Mouse (Mus musculus) cortical plate, adult 2 months (tissue): ENCODE results near the gene Brat1. TPM values are rescaled to one million over a fixed set of nuclear protein-coding genes. Genes with fewer than 3 reads are reported as not detected.

Source experiments
- H3K27ac ChIP-seq: fragments of 200-500 bp; 2 replicates; pipeline ENCODE4 v1.5.1; 2012; ENCODE audit warnings: low read length, control low read depth, inconsistent platforms; ENCODE audit not compliant: insufficient read depth
- H3K4me1 ChIP-seq: fragments of 200-500 bp; 2 replicates; pipeline ENCODE4 v1.6.1; 2011; ENCODE audit warnings: low read length; ENCODE audit not compliant: control insufficient read depth, insufficient read depth
- H3K4me3 ChIP-seq: fragments of 200-500 bp; 2 replicates; pipeline ENCODE4 v1.5.1; 2011; ENCODE audit warnings: mild to moderate bottlenecking, low read length, control low read depth; ENCODE audit not compliant: insufficient read depth
- CTCF ChIP-seq: fragments of 200-500 bp; IDR thresholded peaks from 2 replicates; pipeline ENCODE4 v1.5.1; 2011; ENCODE audit warnings: mild to moderate bottlenecking, control low read depth, low read length; ENCODE audit not compliant: insufficient read depth; ENCODE audit errors: extremely low read depth
- POLR2A ChIP-seq: fragments of 200-500 bp; IDR thresholded peaks from 2 replicates; pipeline ENCODE4 v1.6.1; 2011; ENCODE audit warnings: mild to moderate bottlenecking, low read length, control low read depth; ENCODE audit not compliant: insufficient read depth; ENCODE audit errors: extremely low read depth
- polyA plus RNA-seq: library from polyadenylated mRNA; depleted of rRNA; stranded (reverse); fragments of >200 nt; gene quantifications from 2 replicates; pipeline ENCODE4 v1.2.3, GENCODE M21; 2012; rRNA removed

Brat1 gene
- polyA plus RNA-seq, 1 experiment, result 25.5 TPM

GRCm38 (mm10) chr5:140758864-140759263, 54.1 kb downstream of the Brat1 start:
- TF ChIP-seq POLR2A (no peak), CTCF (no peak)
- Histone ChIP-seq H3K27ac (no peak overlapping the region), H3K4me3 (no peak overlapping the region), H3K4me1 (peaks cover 2% of the 10 kb centered on the region; the same call in 1 of the 2 replicates)

- TF ChIP-seq CTCF (no peak), POLR2A (no peak)
- no peak overlapping the region for H3K27ac ChIP-seq
- H3K4me1 ChIP-seq, result no peaks in the 10 kb centered on the region; the same call in 1 of the 2 replicates
- no peak overlapping the region for H3K4me3 ChIP-seq
These were observed 57.7 kb downstream of the Brat1 start for GRCm38 (mm10) chr5:140762540-140762939.

GRCm38 (mm10) chr5:140764921-140765613, 60.3 kb downstream of the Brat1 start:
- TF ChIP-seq CTCF (no peak), POLR2A (no peak)
- Histone ChIP-seq H3K4me3 (no peak overlapping the region), H3K27ac (0 out of 2 replicates have a peak overlapping the region, but pooled peaks have one; percentile 26), H3K4me1 (peaks cover 7% of the 10 kb centered on the region)

- Histone ChIP-seq H3K4me1 (peaks cover 7% of the 10 kb centered on the region), H3K4me3 (no peak overlapping the region), H3K27ac (0 out of 2 replicates have a peak overlapping the region, but pooled peaks have one; percentile 90)
- TF ChIP-seq POLR2A (no peak), CTCF (no peak)
These were observed 61.8 kb downstream of the Brat1 start for GRCm38 (mm10) chr5:140766566-140766965.

- no peak for TF ChIP-seq CTCF
- TF ChIP-seq POLR2A, result no peak
- peak overlapping the region; percentile 90 for H3K27ac ChIP-seq
- peaks cover 7% of the 10 kb centered on the region for H3K4me1 ChIP-seq
- H3K4me3 ChIP-seq, result no peak overlapping the region
These were observed 62.9 kb downstream of the Brat1 start for GRCm38 (mm10) chr5:140767704-140768141.

- Histone ChIP-seq H3K4me3 (no peak overlapping the region), H3K4me1 (peaks cover 7% of the 10 kb centered on the region), H3K27ac (peak overlapping the region; percentile 90)
- TF ChIP-seq POLR2A (no peak), CTCF (no peak)
These were observed 63.5 kb downstream of the Brat1 start for GRCm38 (mm10) chr5:140768333-140768732.

Other genes starting within 250 kb of the Brat1 start
- gene Chst12, start 199.5 kb upstream of the Brat1 start, polyA plus RNA-seq, result 18.3 and 19.3 TPM in 2 replicates
- 0.26 and 1.4 TPM in 2 replicates for gene Grifin, start 139.9 kb upstream of the Brat1 start, polyA plus RNA-seq
- gene Lfng, start 97.7 kb upstream of the Brat1 start, polyA plus RNA-seq, result 35.1 and 37.0 TPM in 2 replicates
- gene Ttyh3, start 56.0 kb upstream of the Brat1 start, polyA plus RNA-seq, result 114 and 119 TPM in 2 replicates
- gene Iqce, start 2.6 kb upstream of the Brat1 start, polyA plus RNA-seq, result 57.9 and 60.6 TPM in 2 replicates
- 8.3 and 9.3 TPM in 2 replicates for gene Amz1, start 19.1 kb downstream of the Brat1 start, polyA plus RNA-seq
- 90.0 and 94.4 TPM in 2 replicates for gene Gna12, start 125.4 kb downstream of the Brat1 start, polyA plus RNA-seq